Mouse (Mus musculus) gastrocnemius, postnatal 25 days (tissue): ENCODE data around the gene Prkd3. TPM values are rescaled to one million over a fixed set of nuclear protein-coding genes. Genes with fewer than 3 reads are reported as not detected.
A peak's percentile ranks its signal among the peaks of the same experiment; 100 is the strongest.

Experiments
- DNase-seq: peaks from one replicate; pipeline ENCODE4 v3.0.0; 2022
- total RNA-seq, 2 experiments: library from RNA; stranded (reverse); gene quantifications; 1 replicate in 1 of 2; 2 replicates in 1 of 2; pipeline ENCODE4 v1.2.3; 2021

The Prkd3 gene
- total RNA-seq, 2 experiments from 2014 or later, result 8.4 to 8.5 TPM

DNA sequence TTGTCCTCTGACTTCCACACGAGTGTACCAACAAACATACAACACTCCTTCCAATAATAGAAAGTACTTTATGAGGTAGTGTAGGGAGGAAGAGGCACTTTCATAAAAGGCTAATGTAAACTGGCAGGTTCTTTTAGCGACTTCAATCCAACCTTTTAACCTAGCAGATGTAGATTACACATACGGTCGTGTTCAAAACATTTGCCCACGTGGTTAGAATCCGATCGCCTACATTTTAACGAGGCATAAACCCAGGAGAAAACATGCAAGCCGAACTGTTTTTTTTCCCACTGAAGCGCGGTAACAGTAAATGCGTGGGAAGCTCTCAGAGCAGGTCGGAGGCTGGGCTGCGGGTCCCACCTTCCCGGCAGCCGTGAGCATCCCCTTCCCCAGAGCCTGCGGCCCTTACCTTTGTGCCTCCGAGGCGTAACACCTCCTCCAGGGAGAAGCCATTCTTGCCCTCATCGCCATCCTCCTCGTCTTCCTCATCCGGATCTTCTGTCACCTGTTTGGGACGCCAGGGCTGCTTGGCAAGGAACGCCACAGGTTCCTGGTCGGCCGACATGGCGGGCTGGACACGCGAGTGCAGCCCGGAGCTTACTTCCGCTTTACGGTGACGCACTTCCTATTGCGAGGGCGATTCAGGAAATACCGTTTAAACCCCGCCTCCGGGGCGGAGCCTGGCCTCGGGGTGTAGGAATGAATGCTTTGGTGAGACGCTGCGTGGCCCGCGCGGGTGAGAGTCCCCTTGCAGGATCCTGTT, 84.0 kb downstream of the Prkd3 start, which contains the start of the genes Cebpz and Ndufaf7:
Gene Cebpz, minus strand, starts transcription at position 601 of the 763 bp plus-strand sequence.
Gene Ndufaf7, plus strand, starts transcription at position 671 of the 763 bp plus-strand sequence.
- DNase-seq, result peak; percentile 94

DNA sequence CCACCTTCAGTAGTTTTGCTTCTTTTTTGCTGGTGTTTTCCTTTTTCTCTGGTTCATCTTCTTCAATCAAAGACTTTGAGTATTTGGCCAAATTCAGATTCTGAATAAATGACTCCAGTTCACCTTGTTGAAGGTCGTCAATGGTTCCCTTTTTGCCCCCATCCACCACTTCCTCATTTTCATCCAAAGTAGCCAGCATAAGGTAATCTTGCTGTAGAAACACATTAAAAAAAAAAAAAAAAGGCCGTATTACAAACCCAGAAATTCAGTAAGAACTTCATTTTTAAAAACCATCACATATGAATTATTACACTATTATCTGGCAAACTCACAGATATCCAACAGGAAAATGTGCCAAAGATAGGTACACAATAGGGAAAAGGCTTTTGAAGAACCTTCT, 84.8 kb downstream of the Prkd3 start:
- DNase-seq, result no peak

GRCm38 (mm10) chr17:78917696-78918095, 102.9 kb downstream of the Prkd3 start:
- no peak for DNase-seq

DNA sequence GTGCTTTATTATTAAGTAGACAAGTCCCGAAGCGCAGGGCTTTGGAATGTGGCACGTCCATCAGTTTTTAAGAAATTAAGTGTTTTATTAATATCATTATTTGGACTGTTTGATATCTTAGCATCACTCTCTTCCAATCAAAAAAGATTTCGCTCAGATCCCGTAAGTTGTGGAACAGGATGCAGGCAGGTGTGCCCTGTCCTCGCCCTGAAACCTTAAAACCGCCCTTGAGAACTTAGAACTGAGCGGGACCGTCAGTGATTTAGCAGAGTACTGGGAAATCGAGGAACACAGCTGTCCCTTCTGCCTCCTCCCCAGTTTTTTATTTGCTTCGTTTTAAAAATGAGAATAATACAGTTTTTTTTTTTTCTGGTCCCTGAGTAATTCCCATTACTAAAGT, 103.7 kb downstream of the Prkd3 start:
- no peak for DNase-seq

DNA sequence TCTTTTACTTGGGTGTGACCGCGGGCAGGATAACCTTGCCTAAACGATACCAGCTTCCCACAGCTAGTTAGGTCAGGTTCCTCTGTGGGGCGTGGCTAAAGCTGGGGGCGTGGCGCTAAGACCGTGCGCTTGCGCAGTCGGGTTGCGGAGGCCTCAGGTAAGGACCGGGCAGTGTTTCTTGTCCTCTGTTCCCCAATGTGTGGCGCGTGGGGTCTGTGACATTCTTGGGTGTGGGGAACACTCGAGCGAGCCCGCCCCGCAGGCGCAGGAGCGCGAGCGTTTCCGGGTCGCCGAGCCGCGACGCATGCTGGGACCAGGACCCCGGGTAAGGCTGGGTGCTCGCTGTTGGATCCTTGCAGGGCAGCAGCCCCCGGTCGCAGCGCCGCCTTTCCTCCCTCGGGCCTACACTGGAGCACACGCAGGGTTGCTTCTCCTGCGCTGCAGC, 104.2 kb downstream of the Prkd3 start, which contains the start of gene Cebpzos:
Gene Cebpzos, plus strand, starts transcription at position 132 of the 445 bp plus-strand sequence.
- peak; percentile 81 for DNase-seq

- no peak for DNase-seq
Observed at GRCm38 (mm10) chr17:78915772-78916171, 104.8 kb downstream of the Prkd3 start.

DNA sequence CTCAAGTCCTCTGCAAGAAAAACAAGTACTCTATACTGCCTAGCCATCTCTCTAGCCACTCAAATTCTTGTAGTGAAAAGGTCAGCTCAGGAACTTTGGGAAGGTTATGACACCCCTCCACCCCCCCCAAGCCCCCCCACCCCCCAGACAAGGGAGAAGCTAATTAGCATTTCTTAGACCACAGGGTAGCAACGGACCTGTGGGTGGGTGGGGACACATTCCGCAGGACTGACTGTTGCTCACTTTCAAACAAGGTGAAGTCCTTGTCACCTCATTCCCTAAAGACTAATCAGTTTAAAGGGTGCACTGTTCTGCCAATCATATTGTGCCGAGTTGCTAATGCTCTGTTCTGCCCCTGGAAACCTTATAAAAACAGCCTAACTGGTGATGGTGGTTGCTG, 106.7 kb downstream of the Prkd3 start:
- no peak for DNase-seq

GRCm38 (mm10) chr17:78912861-78913281, 107.7 kb downstream of the Prkd3 start:
- no peak for DNase-seq

- no peak for DNase-seq
Observed at GRCm38 (mm10) chr17:78909374-78909773, 111.2 kb downstream of the Prkd3 start.

- no peak for DNase-seq
Observed at GRCm38 (mm10) chr17:78906892-78907291, 113.7 kb downstream of the Prkd3 start, which contains the start of gene Sult6b1. Gene Sult6b1, minus strand, starts transcription at chr17:78906992.

GRCm38 (mm10) chr17:78903158-78903557, 117.5 kb downstream of the Prkd3 start:
- DNase-seq, result no peak

Other genes starting within 250 kb of the Prkd3 start
- gene Heatr5b, start 185.5 kb downstream of the Prkd3 start, total RNA-seq, result 10 to 100 TPM in 1 of 2 experiments, 1 to 10 TPM in 1; 7.1 to 10.5 TPM
- gene Gpatch11, start 185.2 kb downstream of the Prkd3 start, total RNA-seq, result 10 to 100 TPM; 18.7 to 20.7 TPM
- 1 to 10 TPM; 4.4 to 4.5 TPM for gene Eif2ak2, start 138.2 kb downstream of the Prkd3 start, total RNA-seq
- gene Sult6b1, start 113.8 kb downstream of the Prkd3 start, total RNA-seq, result not detected
- gene Cebpzos, start 104.3 kb downstream of the Prkd3 start, total RNA-seq, result 10 to 100 TPM; 40.3 to 42.0 TPM
- gene Cebpz, start 83.8 kb downstream of the Prkd3 start, total RNA-seq, result 10 to 100 TPM; 16.4 to 21.8 TPM
- gene Ndufaf7, start 83.7 kb downstream of the Prkd3 start, total RNA-seq, result 10 to 100 TPM; 24.7 to 27.8 TPM
- gene Qpct, start 31.1 kb upstream of the Prkd3 start, total RNA-seq, result 1 to 10 TPM; 3.9 to 5.4 TPM